Mouse (Mus musculus): ENCODE measurements around the gene Cdc6. TPM values are rescaled to one million over a fixed set of nuclear protein-coding genes. Genes with fewer than 3 reads are reported as not detected.

The Cdc6 gene
- polyA plus RNA-seq, 1 experiment from 2014 or later = 39.1 TPM

GRCm38 (mm10) chr11:98959437-98960312 is 52.1 kb downstream of the Cdc6 start:
- H3K4me2 ChIP-seq = peak overlapping the region; percentile 97
- no peaks in the 10 kb centered on the region for H3K9me3 ChIP-seq (replicated peaks)
- WGBS = under 1% methylated on average over 39 of the region's 43 CpGs
- H3K4me3 ChIP-seq (replicated peaks) = peak overlapping the region; percentile 68
- H3K27me3 ChIP-seq = no peaks in the 10 kb centered on the region
- H3K36me3 ChIP-seq = peaks cover 16% of the 10 kb centered on the region
- ATAC-seq (replicated peaks; ENCODE audit: low FRiP score) = peak; percentile 27
- H3K4me1 ChIP-seq = peaks cover 79% of the 10 kb centered on the region
- H3K9ac ChIP-seq = peak overlapping the region; percentile 59
- H3K27ac ChIP-seq = peak overlapping the region; percentile 89

GRCm38 (mm10) chr11:98960313-98960906 is 52.8 kb downstream of the Cdc6 start:
- H3K4me2 ChIP-seq = peak overlapping the region; percentile 97

GRCm38 (mm10) chr11:98961051-98961592 is 53.5 kb downstream of the Cdc6 start:
- Histone ChIP-seq H3K4me3 (replicated peaks) (peak overlapping the region; percentile 68), H3K4me2 (peak overlapping the region; percentile 97), H3K9me3 (replicated peaks) (no peaks in the 10 kb centered on the region), H3K27me3 (no peaks in the 10 kb centered on the region), H3K27ac (peak overlapping the region; percentile 89), H3K4me1 (peaks cover 80% of the 10 kb centered on the region), H3K36me3 (peaks cover 16% of the 10 kb centered on the region), H3K9ac (peak overlapping the region; percentile 59)
- 2% methylated on average over 18 of the region's 18 CpGs for WGBS
- no peak for ATAC-seq (replicated peaks; ENCODE audit: low FRiP score)

More at GRCm38 (mm10) chr11:98960313-98960906, 52.8 kb downstream of the Cdc6 start:
- peak overlapping the region; percentile 59 for H3K9ac ChIP-seq
- H3K4me1 ChIP-seq = peaks cover 79% of the 10 kb centered on the region
- H3K9me3 ChIP-seq (replicated peaks) = no peaks in the 10 kb centered on the region
- WGBS = under 1% methylated on average over 51 of the region's 53 CpGs
- peak overlapping the region; percentile 68 for H3K4me3 ChIP-seq (replicated peaks)
- ATAC-seq (replicated peaks; ENCODE audit: low FRiP score) = peak; percentile 16
- H3K27me3 ChIP-seq = no peaks in the 10 kb centered on the region
- peak overlapping the region; percentile 89 for H3K27ac ChIP-seq
- H3K36me3 ChIP-seq = peaks cover 16% of the 10 kb centered on the region

GRCm38 (mm10) chr11:98961766-98962165 is 54.2 kb downstream of the Cdc6 start:
- Histone ChIP-seq H3K4me2 (peak overlapping the region; percentile 97), H3K27me3 (no peaks in the 10 kb centered on the region), H3K9me3 (replicated peaks) (no peaks in the 10 kb centered on the region), H3K4me1 (peaks cover 82% of the 10 kb centered on the region), H3K4me3 (replicated peaks) (peak overlapping the region; percentile 68), H3K27ac (peak overlapping the region; percentile 89), H3K9ac (peak overlapping the region; percentile 59), H3K36me3 (peaks cover 13% of the 10 kb centered on the region)
- WGBS = 8% methylated on average over 8 of the region's 8 CpGs
- no peak for ATAC-seq (replicated peaks; ENCODE audit: low FRiP score)

GRCm38 (mm10) chr11:98962421-98963095 is 55.0 kb downstream of the Cdc6 start:
- Histone ChIP-seq H3K36me3 (peaks cover 14% of the 10 kb centered on the region), H3K27me3 (no peaks in the 10 kb centered on the region), H3K4me2 (peak overlapping the region; percentile 97), H3K9ac (peak overlapping the region; percentile 33), H3K4me3 (replicated peaks) (peak overlapping the region; percentile 68), H3K4me1 (peaks cover 90% of the 10 kb centered on the region), H3K27ac (peak overlapping the region; percentile 89), H3K9me3 (replicated peaks) (no peaks in the 10 kb centered on the region)
- ATAC-seq (replicated peaks; ENCODE audit: low FRiP score) = no peak
- WGBS = 17% methylated on average over 12 of the region's 12 CpGs

- peak overlapping the region; percentile 97 for H3K4me2 ChIP-seq
- peak overlapping the region; percentile 89 for H3K27ac ChIP-seq
- peaks cover 98% of the 10 kb centered on the region for H3K4me1 ChIP-seq
- no peaks in the 10 kb centered on the region for H3K27me3 ChIP-seq
- peaks cover 19% of the 10 kb centered on the region for H3K36me3 ChIP-seq
- H3K9me3 ChIP-seq (replicated peaks) = no peaks in the 10 kb centered on the region
- peak overlapping the region; percentile 68 for H3K4me3 ChIP-seq (replicated peaks)
- peak; percentile 83 for ATAC-seq (replicated peaks; ENCODE audit: low FRiP score)
- H3K9ac ChIP-seq = peak overlapping the region; percentile 33
- under 1% methylated on average over 32 of the region's 32 CpGs for WGBS
Measured at GRCm38 (mm10) chr11:98963191-98964021, 55.8 kb downstream of the Cdc6 start.

- H3K4me2 ChIP-seq = peak overlapping the region; percentile 97
- ATAC-seq (replicated peaks; ENCODE audit: low FRiP score) = no peak
- peaks cover 23% of the 10 kb centered on the region for H3K36me3 ChIP-seq
- H3K9ac ChIP-seq = peak overlapping the region; percentile 45; the same call in 1 of the 2 replicates
- WGBS = 12% methylated on average over 6 of the region's 6 CpGs
- no peaks in the 10 kb centered on the region for H3K27me3 ChIP-seq
- H3K4me3 ChIP-seq (replicated peaks) = peak overlapping the region; percentile 68
- H3K4me1 ChIP-seq = peaks cover 100% of the 10 kb centered on the region
- H3K9me3 ChIP-seq (replicated peaks) = no peaks in the 10 kb centered on the region
- peak overlapping the region; percentile 89 for H3K27ac ChIP-seq
Measured at GRCm38 (mm10) chr11:98964201-98964615, 56.6 kb downstream of the Cdc6 start.

- Histone ChIP-seq H3K27me3 (no peaks in the 10 kb centered on the region), H3K4me3 (replicated peaks) (peak overlapping the region; percentile 68), H3K4me1 (peaks cover 100% of the 10 kb centered on the region), H3K36me3 (peaks cover 27% of the 10 kb centered on the region), H3K9ac (peak overlapping the region; percentile 45; the same call in 1 of the 2 replicates), H3K4me2 (peak overlapping the region; percentile 97), H3K27ac (peak overlapping the region; percentile 89), H3K9me3 (replicated peaks) (no peaks in the 10 kb centered on the region)
- 26% methylated on average over 15 of the region's 15 CpGs for WGBS
- no peak for ATAC-seq (replicated peaks; ENCODE audit: low FRiP score)
Measured at GRCm38 (mm10) chr11:98964616-98965415, 57.2 kb downstream of the Cdc6 start.

GRCm38 (mm10) chr11:98965416-98966077 is 57.9 kb downstream of the Cdc6 start:
- Histone ChIP-seq H3K36me3 (peaks cover 35% of the 10 kb centered on the region), H3K4me1 (peaks cover 100% of the 10 kb centered on the region), H3K9me3 (replicated peaks) (no peaks in the 10 kb centered on the region), H3K27me3 (no peaks in the 10 kb centered on the region), H3K27ac (peak overlapping the region; percentile 89), H3K4me2 (peak overlapping the region; percentile 97), H3K4me3 (replicated peaks) (peak overlapping the region; percentile 68), H3K9ac (peak overlapping the region; percentile 45; the same call in 1 of the 2 replicates)
- 13% methylated on average over 11 of the region's 11 CpGs for WGBS
- no peak for ATAC-seq (replicated peaks; ENCODE audit: low FRiP score)
